Mouse (Mus musculus): ENCODE measurements around the gene Atxn7l3.

DNA sequence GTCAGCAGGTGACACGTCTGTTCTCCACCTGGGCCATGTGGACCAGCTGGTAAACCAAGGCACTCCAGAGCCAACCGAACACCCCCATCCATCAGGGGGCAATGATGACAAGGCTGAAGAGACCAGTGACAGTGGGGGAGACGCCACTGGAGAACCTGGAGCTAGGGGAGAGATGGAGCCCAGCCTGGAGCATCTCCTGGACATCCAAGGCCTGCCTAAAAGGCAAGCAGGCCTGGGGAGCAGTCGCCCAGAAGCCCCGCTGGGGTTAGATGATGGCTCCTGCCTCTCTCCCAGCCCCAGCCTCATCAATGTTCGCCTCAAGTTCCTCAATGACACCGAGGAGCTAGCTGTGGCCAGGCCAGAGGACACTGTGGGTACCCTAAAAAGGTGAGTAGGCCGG, 8.9 kb downstream of the Atxn7l3 start:
- TF ChIP-seq CTCF (IDR thresholded peaks at IDR 0.05; ENCODE audit: low read depth) (no peak), EP300 (IDR thresholded peaks at IDR 0.05; ENCODE audit: low read depth) (no peak)

Measured in liver, embryonic 14.5 days (tissue).